Mouse (Mus musculus): Measurements from ENCODE around the gene Mau2. TPM values are rescaled to one million over a fixed set of nuclear protein-coding genes. Genes with fewer than 3 reads are reported as not detected.

Gene Mau2
- polyA plus RNA-seq (2012; ENCODE audit: low replicate concordance) = 60.9 and 149 TPM in 2 replicates

DNA sequence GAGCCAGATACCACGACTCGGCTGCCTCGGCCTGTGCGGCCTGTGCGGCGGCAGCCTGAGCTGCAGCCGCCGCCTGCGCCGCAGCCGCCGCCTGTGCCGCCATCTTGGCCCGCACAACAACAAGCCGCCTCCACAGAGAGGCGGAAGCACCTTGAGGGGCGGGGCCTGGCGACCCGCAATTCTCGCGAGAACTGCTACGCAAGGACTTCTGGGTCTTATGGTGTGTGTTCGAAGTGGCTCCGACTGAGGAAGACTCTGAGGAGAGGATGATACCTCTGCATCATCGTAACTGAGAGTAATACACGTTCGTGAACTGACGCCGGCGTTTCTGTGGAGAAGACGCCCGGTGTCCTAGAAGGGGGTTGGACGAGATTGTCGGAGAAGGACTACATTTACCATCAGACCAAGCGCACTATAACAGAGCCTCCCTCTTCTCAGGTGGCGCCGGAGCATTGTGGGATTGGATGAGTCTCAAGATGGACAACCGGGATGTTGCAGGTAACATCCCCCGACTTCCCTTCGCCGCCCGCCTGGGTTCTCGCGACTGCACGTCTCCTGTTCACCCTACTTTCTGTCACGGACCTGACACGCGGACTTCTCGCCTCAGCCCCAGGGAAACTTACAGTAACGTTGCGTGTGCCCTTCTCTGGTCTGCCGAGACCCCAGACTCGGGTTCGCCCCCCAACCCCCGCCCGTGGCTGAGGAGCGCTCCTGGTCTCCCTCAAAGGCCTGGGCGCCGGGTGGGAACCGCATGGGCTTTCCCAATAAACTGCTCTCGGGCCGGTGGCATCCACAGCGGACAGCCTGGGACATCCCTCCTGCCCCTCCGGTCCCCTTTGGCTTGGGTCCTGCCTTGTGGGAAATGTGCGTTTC is at the start of gene Mau2, which contains the start of gene Sugp1:
Gene Mau2, minus strand, starts transcription at position 152 of the 873 bp plus-strand sequence.
Gene Sugp1, plus strand, starts transcription at position 231 of the 873 bp plus-strand sequence.

DNA sequence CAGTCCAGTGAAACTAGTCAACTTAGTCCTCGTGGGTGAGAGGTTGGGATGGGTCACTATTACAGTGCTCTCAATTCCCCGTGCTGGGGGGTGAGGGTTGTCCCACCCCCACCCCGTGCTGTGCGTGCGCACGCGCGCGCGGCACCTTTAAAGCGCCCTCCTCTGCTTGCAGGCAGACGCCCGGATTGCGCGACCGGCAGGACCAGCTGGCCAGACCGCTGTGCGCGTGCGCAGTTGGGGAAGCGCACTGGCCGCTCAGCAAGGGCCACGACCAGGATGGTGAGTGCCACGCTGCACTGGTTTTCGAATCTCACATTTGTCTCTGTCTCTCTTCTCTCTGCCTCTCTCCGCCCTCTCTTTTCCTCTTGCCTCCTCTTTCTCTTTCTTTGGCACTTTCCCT is 40.8 kb upstream of the Mau2 start, which contains the start of gene Hapln4:
Gene Hapln4, plus strand, starts transcription at position 173 of the 400 bp plus-strand sequence.

DNA sequence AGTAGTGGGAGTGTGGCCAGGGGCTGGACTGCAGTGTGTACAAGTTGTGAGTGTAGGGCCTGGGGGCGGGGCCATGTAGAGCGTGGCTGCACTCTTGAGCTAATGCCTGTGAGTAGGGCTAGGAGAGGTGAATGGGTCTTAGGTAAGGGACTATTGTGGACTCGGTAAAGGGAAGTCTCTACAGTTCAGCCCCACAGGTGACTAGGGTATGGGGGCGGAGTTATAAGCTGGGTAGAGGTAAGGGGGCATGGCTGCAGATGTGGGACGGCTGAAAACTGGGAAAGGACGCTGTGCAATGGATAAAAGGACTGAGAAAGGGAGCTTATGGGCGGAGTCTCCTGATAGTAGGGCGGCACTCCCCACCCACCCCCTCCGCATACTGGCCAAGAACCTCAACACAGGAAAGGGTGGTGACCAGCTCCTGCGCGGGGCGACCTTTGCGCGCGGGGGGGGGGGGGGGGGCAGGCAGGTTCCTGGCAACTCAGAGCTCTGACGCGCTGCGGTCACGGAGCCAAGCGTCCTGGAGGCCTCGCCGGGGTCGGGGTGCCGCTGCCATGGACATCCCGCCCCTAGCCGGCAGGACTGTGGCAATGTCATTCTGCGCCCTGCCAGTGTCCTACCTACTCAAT is 30.0 kb upstream of the Mau2 start, which contains the start of gene Tm6sf2:
Gene Tm6sf2, plus strand, starts transcription at position 484 of the 629 bp plus-strand sequence.

DNA sequence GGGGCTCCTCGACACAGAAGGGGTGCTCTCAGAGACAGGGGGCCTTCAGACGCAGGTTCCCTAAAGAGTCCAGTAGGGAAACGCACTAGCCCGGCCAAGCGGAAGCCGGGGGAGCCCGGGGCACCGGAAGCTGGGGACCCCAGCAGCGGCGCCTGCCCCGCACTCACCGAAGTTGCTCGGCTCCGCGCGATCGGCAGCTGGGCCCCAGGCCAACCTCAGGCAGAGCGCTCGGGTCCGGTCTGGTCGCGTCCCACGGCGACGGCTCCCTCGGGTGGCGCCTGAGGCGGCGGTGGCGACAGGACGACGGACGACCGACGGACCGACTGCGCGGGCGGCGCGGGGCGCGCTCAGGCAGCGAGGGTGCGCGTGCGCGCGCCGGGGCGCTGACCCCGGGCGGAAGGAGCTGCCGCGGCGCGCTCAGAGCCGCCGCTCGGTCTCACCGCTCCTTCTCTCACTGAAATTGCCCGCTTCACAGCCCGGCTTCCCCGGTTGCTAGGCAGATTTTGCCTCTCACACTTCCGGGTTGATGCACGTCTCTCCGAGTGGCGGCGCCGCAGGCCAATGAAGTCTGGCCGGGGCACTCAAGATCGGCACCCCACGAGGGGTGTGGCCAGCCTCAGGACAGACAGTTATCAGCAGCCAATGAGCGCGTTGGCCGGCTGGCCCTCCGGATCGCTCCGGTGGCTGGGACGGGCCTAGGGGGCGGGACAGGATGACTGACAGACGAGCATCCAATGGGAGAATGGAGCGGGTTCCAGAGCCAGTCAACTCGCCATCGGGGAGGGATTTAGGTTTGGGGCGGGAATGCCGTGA is 46.6 kb downstream of the Mau2 start, which contains the start of gene Gatad2a:
Gene Gatad2a, minus strand, starts transcription at position 609 of the 813 bp plus-strand sequence.

Other genes with a start within 250 kb of the Mau2 start
- gene Gmip, start 234.1 kb downstream of the Mau2 start, polyA plus RNA-seq (2012; ENCODE audit: low replicate concordance) = 177 and 206 TPM in 2 replicates
- gene Lpar2, start 220.3 kb downstream of the Mau2 start, polyA plus RNA-seq (2012; ENCODE audit: low replicate concordance) = 0.81 and 0.94 TPM in 2 replicates
- gene Pbx4, start 210.2 kb downstream of the Mau2 start, polyA plus RNA-seq (2012; ENCODE audit: low replicate concordance) = 2.1 TPM in 2 replicates
- gene Cilp2, start 155.0 kb downstream of the Mau2 start, polyA plus RNA-seq (2012; ENCODE audit: low replicate concordance) = 0.24 and 0.53 TPM in 2 replicates
- gene Tssk6, start 140.6 kb downstream of the Mau2 start, polyA plus RNA-seq (2012; ENCODE audit: low replicate concordance) = 1.00 and 2.1 TPM in 2 replicates
- gene Ndufa13, start 140.2 kb downstream of the Mau2 start, polyA plus RNA-seq (2012; ENCODE audit: low replicate concordance) = 95.4 and 115 TPM in 2 replicates
- 0.81 and 2.5 TPM in 2 replicates for gene Yjefn3, start 140.0 kb downstream of the Mau2 start, polyA plus RNA-seq (2012; ENCODE audit: low replicate concordance)
- gene Gatad2a, start 46.4 kb downstream of the Mau2 start, polyA plus RNA-seq (2012; ENCODE audit: low replicate concordance) = 54.9 and 107 TPM in 2 replicates
- gene Sugp1, start 79 bp upstream of the Mau2 start, polyA plus RNA-seq (2012; ENCODE audit: low replicate concordance) = 38.1 and 63.8 TPM in 2 replicates
- gene Tm6sf2, start 30.2 kb upstream of the Mau2 start, polyA plus RNA-seq (2012; ENCODE audit: low replicate concordance) = 0.69 and 0.95 TPM in 2 replicates
- gene Hapln4, start 40.7 kb upstream of the Mau2 start, polyA plus RNA-seq (2012; ENCODE audit: low replicate concordance) = 0.03 and 0.07 TPM in 2 replicates
- 0.13 and 0.22 TPM in 2 replicates for gene Ncan, start 78.1 kb upstream of the Mau2 start, polyA plus RNA-seq (2012; ENCODE audit: low replicate concordance)
- 6.3 and 14.2 TPM in 2 replicates for gene Nr2c2ap, start 88.6 kb upstream of the Mau2 start, polyA plus RNA-seq (2012; ENCODE audit: low replicate concordance)
- 6.1 and 18.1 TPM in 2 replicates for gene Rfxank, start 96.4 kb upstream of the Mau2 start, polyA plus RNA-seq (2012; ENCODE audit: low replicate concordance)
- 8.0 and 46.2 TPM in 2 replicates for gene Borcs8, start 96.8 kb upstream of the Mau2 start, polyA plus RNA-seq (2012; ENCODE audit: low replicate concordance)
- gene Mef2b, start 97.0 kb upstream of the Mau2 start, polyA plus RNA-seq (2012; ENCODE audit: low replicate concordance) = 8.0 and 22.3 TPM in 2 replicates
- gene Tmem161a, start 129.6 kb upstream of the Mau2 start, polyA plus RNA-seq (2012; ENCODE audit: low replicate concordance) = 104 and 138 TPM in 2 replicates
- gene Slc25a42, start 169.6 kb upstream of the Mau2 start, polyA plus RNA-seq (2012; ENCODE audit: low replicate concordance) = 10.1 and 12.4 TPM in 2 replicates
- 40.6 and 92.2 TPM in 2 replicates for gene Sugp2, start 191.5 kb upstream of the Mau2 start, polyA plus RNA-seq (2012; ENCODE audit: low replicate concordance)
- 8.9 and 12.0 TPM in 2 replicates for gene Armc6, start 191.7 kb upstream of the Mau2 start, polyA plus RNA-seq (2012; ENCODE audit: low replicate concordance)
- 14.2 and 18.3 TPM in 2 replicates for gene Homer3, start 240.1 kb upstream of the Mau2 start, polyA plus RNA-seq (2012; ENCODE audit: low replicate concordance)

Measured in hematopoietic multipotent progenitor cell, adult 10-12 weeks (in vitro differentiated cells).